Mouse (Mus musculus): Measurements from ENCODE around the gene Hrh2.

Hrh2 gene

GRCm38 (mm10) chr13:54251541-54252225 lies 59.8 kb downstream of the Hrh2 start:
- no peaks in the 10 kb centered on the region for H3K27me3 ChIP-seq (ENCODE audit: control insufficient read depth, insufficient read depth, low read length, poor library complexity, severe bottlenecking)
- DNase-seq (ENCODE audit: low read depth, low spot score), result no peak
- no peaks in the 10 kb centered on the region for H3K36me3 ChIP-seq (ENCODE audit: control insufficient read depth, insufficient read depth, low read length, poor library complexity, severe bottlenecking)

DNA sequence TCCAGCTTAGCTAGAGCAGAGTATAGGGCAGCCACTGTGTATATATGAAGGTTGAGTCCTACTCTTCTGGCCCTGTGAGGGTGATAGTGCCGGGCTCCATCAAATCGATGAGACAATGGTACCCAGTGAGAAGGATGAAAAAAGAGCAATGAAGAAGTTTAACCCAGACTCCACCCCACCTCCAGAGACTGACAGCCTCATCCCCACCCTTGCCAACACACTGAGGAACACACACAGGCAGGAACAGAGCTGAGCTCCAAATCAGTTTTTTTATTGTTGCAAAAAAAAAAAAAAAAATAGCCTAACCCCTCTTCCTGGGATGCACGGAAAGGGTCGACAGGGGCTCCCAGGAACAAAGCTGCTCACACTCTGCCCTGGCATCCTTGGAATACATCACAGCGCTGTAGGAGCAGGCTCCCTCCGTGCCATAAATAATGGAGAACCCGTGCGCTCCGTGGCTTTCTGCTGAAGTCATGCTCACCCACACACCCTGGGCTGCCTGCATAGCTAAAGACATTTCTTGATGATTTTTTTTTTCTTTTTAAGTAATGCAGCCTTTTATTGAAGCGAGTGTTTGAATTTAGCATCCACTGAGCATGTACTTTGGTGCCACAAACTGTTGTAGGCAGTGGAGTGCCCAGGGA lies 65.8 kb downstream of the Hrh2 start:
- H3K36me3 ChIP-seq (ENCODE audit: control insufficient read depth, insufficient read depth, low read length, poor library complexity, severe bottlenecking), result no peaks in the 10 kb centered on the region
- DNase-seq (ENCODE audit: low read depth, low spot score), result no peak
- H3K27me3 ChIP-seq (ENCODE audit: control insufficient read depth, insufficient read depth, low read length, poor library complexity, severe bottlenecking), result no peaks in the 10 kb centered on the region

DNA sequence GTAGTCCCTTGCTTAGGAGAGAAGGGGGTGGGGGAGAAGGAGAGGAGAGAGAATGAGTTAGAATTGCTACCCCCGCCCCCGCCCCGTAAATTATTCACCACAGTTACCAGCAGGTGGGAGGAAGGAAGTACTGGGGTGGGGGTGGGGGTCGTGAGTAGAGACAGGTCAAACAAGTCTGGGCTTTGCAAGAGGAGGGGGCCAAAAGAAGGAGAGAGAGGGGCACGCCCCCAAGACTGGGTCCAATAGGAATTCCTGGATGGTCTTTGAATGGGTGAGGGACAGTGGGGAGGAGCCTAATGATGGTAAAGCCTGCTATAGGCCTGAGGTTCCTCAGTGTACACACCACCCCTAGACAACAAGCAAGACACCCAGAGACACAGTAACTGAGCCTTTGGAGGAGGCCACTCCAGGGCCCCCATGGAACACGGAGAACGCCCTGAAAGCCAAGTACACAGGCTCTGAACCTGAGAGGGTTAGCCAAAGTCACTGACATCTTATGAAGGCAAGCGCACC lies 66.4 kb downstream of the Hrh2 start:
- H3K36me3 ChIP-seq (ENCODE audit: control insufficient read depth, insufficient read depth, low read length, poor library complexity, severe bottlenecking), result no peaks in the 10 kb centered on the region
- DNase-seq (ENCODE audit: low read depth, low spot score), result no peak
- no peaks in the 10 kb centered on the region for H3K27me3 ChIP-seq (ENCODE audit: control insufficient read depth, insufficient read depth, low read length, poor library complexity, severe bottlenecking)

- DNase-seq (ENCODE audit: low read depth, low spot score), result no peak
- no peaks in the 10 kb centered on the region for H3K27me3 ChIP-seq (ENCODE audit: control insufficient read depth, insufficient read depth, low read length, poor library complexity, severe bottlenecking)
- no peaks in the 10 kb centered on the region for H3K36me3 ChIP-seq (ENCODE audit: control insufficient read depth, insufficient read depth, low read length, poor library complexity, severe bottlenecking)
Observed at GRCm38 (mm10) chr13:54260318-54260717, 68.4 kb downstream of the Hrh2 start.

- DNase-seq (ENCODE audit: low read depth, low spot score), result no peak
- Histone ChIP-seq H3K36me3 (ENCODE audit: control insufficient read depth, insufficient read depth, low read length, poor library complexity, severe bottlenecking) (no peaks in the 10 kb centered on the region), H3K27me3 (ENCODE audit: control insufficient read depth, insufficient read depth, low read length, poor library complexity, severe bottlenecking) (no peaks in the 10 kb centered on the region)
Observed at GRCm38 (mm10) chr13:54262741-54263510, 71.0 kb downstream of the Hrh2 start.

DNA sequence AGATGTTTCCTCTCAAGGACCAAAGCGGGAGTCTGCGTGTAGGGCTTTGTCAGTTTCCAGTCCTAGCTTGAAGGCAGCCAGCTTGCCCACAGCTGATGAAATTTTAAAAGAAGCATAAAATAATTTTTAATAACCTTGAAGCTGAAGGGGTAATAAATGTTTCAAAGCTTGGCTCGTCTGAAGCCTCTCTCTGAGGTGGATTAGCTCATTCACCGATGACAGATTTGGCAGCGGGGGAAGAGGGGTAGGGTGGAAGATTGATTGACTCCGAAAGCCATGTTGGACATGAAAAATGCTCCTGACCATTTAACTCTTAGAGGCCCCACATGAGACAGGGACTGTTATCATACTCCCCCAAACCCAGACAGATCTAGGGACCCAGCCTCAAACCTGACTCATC lies 71.7 kb downstream of the Hrh2 start:
- Histone ChIP-seq H3K36me3 (ENCODE audit: control insufficient read depth, insufficient read depth, low read length, poor library complexity, severe bottlenecking) (no peaks in the 10 kb centered on the region), H3K27me3 (ENCODE audit: control insufficient read depth, insufficient read depth, low read length, poor library complexity, severe bottlenecking) (no peaks in the 10 kb centered on the region)
- no peak for DNase-seq (ENCODE audit: low read depth, low spot score)

DNA sequence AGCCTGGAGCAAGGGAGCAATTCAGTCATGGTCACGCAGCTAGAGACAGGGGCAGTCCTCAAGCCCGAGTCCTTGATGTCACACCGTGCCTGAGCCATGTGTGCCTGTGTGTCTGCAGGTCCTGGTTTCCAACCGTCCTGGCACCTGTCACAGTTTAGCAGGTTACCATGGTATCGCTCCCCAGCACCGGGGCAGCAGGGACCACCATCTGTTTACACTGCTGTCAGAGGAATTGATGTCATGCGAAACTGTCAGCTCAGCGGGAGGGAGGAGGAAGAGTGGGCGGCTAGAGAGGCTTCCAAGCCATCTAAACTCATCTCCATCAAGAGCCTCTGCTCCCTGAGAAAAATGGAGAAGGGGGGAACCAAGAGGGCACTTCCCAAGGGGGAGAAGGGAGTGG lies 74.5 kb downstream of the Hrh2 start:
- H3K36me3 ChIP-seq (ENCODE audit: control insufficient read depth, insufficient read depth, low read length, poor library complexity, severe bottlenecking), result no peaks in the 10 kb centered on the region
- H3K27me3 ChIP-seq (ENCODE audit: control insufficient read depth, insufficient read depth, low read length, poor library complexity, severe bottlenecking), result no peaks in the 10 kb centered on the region
- no peak for DNase-seq (ENCODE audit: low read depth, low spot score)

DNA sequence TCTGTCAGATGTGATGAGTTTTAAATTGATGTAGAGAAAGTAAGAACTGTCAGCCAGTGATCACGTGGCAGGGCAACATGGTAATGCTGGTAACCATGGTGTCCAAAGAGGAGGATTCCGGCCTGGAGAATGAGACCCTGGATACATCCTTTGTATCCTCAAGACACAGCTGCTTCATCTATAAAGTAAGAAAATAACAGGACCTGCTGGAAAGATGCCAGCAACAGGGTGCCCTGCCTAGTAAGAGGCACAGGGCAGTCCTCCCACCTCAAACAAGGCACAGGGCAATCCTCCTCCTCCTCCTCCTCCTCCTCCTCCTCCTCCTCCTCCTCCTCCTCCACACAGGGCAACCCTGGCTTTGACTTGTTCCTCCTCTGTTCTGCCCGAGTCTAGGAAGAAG lies 77.2 kb downstream of the Hrh2 start:
- DNase-seq (ENCODE audit: low read depth, low spot score), result no peak
- no peaks in the 10 kb centered on the region for H3K36me3 ChIP-seq (ENCODE audit: control insufficient read depth, insufficient read depth, low read length, poor library complexity, severe bottlenecking)
- H3K27me3 ChIP-seq (ENCODE audit: control insufficient read depth, insufficient read depth, low read length, poor library complexity, severe bottlenecking), result no peaks in the 10 kb centered on the region

DNA sequence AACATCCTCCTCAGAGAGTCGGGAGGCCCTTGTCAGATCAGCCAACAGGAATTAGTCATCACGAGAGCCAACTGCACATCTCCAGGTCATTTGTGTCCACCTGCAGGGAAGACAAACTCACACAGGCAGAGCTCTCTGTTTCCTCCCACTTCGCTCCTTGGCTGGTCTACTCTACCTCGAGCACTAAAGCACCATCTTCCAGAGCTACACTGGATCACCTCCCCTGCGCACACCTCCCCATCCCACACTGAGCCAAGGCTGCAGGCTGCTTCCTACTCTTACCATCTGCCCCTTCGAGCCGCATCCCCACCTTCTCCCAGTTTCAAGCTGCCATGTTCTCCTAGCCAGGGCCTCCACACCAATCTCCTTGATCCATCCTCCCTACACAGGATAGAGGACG lies 77.7 kb downstream of the Hrh2 start:
- Histone ChIP-seq H3K27me3 (ENCODE audit: control insufficient read depth, insufficient read depth, low read length, poor library complexity, severe bottlenecking) (no peaks in the 10 kb centered on the region), H3K36me3 (ENCODE audit: control insufficient read depth, insufficient read depth, low read length, poor library complexity, severe bottlenecking) (no peaks in the 10 kb centered on the region)
- no peak for DNase-seq (ENCODE audit: low read depth, low spot score)

DNA sequence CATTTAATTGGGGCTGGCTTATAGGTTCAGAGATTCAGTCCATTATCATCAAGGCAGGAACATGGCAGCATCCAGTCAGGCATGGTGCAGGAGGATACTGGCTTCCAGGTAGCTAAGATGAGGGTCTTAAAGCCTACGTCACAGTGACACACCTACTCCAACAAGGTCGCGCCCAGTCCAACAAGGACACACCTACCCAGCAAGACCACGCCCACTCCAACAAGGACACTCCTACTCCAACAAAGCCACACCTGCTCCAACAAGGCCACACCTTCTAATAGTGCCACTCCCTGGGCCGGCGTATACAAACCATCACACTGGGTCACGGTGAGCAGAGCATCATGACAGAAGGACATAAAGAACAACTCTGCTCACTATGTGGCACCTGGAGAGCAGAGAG lies 80.1 kb downstream of the Hrh2 start:
- Histone ChIP-seq H3K36me3 (ENCODE audit: control insufficient read depth, insufficient read depth, low read length, poor library complexity, severe bottlenecking) (no peaks in the 10 kb centered on the region), H3K27me3 (ENCODE audit: control insufficient read depth, insufficient read depth, low read length, poor library complexity, severe bottlenecking) (no peaks in the 10 kb centered on the region)
- no peak for DNase-seq (ENCODE audit: low read depth, low spot score)

GRCm38 (mm10) chr13:54277406-54277805 lies 85.5 kb downstream of the Hrh2 start:
- no peak for DNase-seq (ENCODE audit: low read depth, low spot score)
- Histone ChIP-seq H3K36me3 (ENCODE audit: control insufficient read depth, insufficient read depth, low read length, poor library complexity, severe bottlenecking) (no peaks in the 10 kb centered on the region), H3K27me3 (ENCODE audit: control insufficient read depth, insufficient read depth, low read length, poor library complexity, severe bottlenecking) (no peaks in the 10 kb centered on the region)

- Histone ChIP-seq H3K27me3 (ENCODE audit: control insufficient read depth, insufficient read depth, low read length, poor library complexity, severe bottlenecking) (no peaks in the 10 kb centered on the region), H3K36me3 (ENCODE audit: control insufficient read depth, insufficient read depth, low read length, poor library complexity, severe bottlenecking) (no peaks in the 10 kb centered on the region)
- DNase-seq (ENCODE audit: low read depth, low spot score), result no peak
Observed at GRCm38 (mm10) chr13:54280366-54280765, 88.4 kb downstream of the Hrh2 start.

GRCm38 (mm10) chr13:54281149-54281548 lies 89.2 kb downstream of the Hrh2 start:
- DNase-seq (ENCODE audit: low read depth, low spot score), result no peak
- H3K27me3 ChIP-seq (ENCODE audit: control insufficient read depth, insufficient read depth, low read length, poor library complexity, severe bottlenecking), result no peaks in the 10 kb centered on the region
- no peaks in the 10 kb centered on the region for H3K36me3 ChIP-seq (ENCODE audit: control insufficient read depth, insufficient read depth, low read length, poor library complexity, severe bottlenecking)

DNA sequence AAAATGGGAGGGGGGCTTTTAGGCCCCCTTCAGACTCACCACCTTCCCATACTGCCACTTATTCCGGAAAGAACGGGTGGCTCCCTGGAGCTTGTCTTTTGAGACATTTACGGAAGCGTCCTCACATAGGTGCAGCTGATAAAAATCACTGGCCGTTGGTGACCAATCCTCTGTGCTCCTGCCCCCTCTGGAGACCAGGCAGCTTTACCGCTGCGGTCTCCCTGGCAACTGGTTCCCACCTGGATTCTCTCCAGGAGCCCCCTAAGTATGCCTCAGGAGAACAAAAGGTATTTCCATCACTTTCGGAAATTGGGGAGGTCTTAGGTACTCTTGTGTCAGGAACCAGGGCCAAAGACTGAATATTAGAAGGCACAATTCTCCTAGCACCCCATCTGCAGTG lies 89.7 kb downstream of the Hrh2 start:
- H3K36me3 ChIP-seq (ENCODE audit: control insufficient read depth, insufficient read depth, low read length, poor library complexity, severe bottlenecking), result no peaks in the 10 kb centered on the region
- no peak for DNase-seq (ENCODE audit: low read depth, low spot score)
- no peaks in the 10 kb centered on the region for H3K27me3 ChIP-seq (ENCODE audit: control insufficient read depth, insufficient read depth, low read length, poor library complexity, severe bottlenecking)

- Histone ChIP-seq H3K27me3 (ENCODE audit: control insufficient read depth, insufficient read depth, low read length, poor library complexity, severe bottlenecking) (no peaks in the 10 kb centered on the region), H3K36me3 (ENCODE audit: control insufficient read depth, insufficient read depth, low read length, poor library complexity, severe bottlenecking) (no peaks in the 10 kb centered on the region)
- no peak for DNase-seq (ENCODE audit: low read depth, low spot score)
Observed at GRCm38 (mm10) chr13:54282149-54282860, 90.4 kb downstream of the Hrh2 start.

All from splenic B cell, adult 2 months (primary cell).